Mouse (Mus musculus): ENCODE data around the gene Arfgef3.

Arfgef3 gene

DNA sequence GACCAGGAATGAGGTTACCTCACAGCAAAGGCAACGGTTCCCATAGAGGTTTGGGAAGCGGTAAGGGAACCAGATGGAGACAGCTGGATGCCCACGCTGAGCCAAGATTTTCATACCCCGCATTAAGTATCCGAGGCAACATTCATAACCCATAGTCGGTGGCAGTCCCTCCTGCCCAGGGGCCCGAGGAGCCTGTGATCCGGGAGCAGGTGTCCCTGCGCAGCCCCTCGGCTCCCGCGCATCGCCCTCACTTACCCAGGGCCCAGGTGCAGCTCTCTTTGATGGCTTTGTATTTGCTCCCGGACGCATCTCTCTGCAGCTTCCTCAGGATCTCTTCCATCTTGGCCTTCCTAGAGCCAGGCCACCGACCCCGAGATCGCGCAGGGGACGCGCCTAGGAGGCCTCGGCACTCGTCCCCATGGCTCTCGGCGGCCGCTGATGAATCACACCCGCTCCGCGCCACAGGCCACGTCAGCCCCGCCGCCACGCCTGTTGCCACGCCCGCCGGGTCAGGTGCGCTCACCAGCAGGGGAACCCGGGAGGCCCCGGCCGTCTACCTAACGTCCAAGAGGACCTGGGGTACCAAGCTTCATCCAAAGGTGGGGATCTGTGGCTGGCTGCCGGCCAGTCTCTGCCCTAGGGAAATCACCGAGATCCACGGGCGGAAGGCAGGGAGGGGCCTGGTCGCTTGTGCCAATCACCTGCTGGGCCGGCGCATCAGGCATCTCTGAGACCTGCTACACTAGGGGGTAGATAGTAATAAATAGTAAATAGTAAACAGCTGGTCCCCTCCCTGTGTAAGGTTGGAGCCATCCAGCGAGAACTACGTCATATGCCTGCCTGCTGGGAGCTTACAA, at the start of gene Arfgef3:
Gene Arfgef3, minus strand, starts transcription at position 664 of the 857 bp plus-strand sequence.
- in situ Hi-C loops (cut with MboI, MseI): no loop called here

DNA sequence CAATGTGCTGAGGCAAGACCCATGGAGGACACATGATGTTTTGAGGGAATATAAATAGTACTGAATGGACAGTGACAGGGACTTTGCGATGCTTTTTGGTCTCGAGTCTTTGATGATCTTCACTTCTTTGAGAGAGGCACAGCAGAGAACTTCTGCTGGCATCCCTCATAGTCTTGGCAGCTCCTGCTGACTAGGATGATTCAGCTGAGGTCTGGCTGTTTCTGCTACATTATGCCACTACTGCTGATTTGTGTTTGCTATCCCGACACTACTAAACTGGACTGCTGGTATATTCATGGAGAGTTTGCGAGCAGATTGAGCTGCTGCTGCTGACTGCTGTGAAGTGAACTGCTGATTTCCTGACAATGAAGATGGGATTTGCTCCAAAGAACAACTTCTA, 46.3 kb upstream of the Arfgef3 start:
- in situ Hi-C loops (cut with MboI, MseI): loop anchor here (10.0 kb wide), 1 partner anchor 1755 kb away; no protein-coding TSS in a partner anchor

DNA sequence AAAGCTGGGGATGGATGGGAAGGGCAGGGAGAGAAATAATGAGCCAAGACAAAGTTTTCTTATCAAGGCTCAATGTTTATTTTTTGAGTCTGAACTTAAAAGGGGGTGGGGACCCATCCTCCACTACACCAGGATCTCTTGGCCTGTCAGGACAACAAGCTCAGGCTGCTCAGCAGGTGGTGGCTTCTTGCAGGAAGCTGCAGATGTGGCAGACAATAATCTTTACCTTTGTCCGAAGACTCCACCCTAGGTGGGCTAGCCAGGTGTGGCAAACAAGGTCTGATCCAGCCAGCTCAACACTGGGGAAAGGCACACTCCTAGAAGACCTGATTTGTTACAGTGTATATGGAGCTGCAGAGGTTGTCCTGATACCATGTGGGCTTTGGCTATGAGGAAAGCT, 44.9 kb upstream of the Arfgef3 start:
- in situ Hi-C loops (cut with MboI, MseI): no loop called here

DNA sequence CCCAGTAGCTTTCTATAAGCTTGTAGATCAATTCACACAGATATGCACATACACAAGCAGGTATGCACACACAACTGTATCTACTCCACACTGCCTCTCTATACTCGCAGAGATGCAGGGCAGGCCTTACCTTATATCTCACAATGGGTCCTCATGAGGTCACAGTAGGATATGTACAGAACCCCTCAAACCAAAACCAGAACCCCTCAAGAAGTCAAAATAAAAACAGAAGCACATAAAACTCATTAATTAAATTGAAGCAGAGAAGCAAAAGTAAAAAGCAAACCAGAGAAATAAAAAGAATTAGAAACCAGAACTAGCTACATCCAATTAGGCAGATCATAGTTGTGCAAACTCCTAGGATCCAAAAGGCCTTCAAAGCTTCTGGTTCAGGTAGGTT, 42.9 kb upstream of the Arfgef3 start, which contains the start of gene Gm4922:
Gene Gm4922, minus strand, starts transcription at position 101 of the 400 bp plus-strand sequence.
- in situ Hi-C loops (cut with MboI, MseI): no loop called here

DNA sequence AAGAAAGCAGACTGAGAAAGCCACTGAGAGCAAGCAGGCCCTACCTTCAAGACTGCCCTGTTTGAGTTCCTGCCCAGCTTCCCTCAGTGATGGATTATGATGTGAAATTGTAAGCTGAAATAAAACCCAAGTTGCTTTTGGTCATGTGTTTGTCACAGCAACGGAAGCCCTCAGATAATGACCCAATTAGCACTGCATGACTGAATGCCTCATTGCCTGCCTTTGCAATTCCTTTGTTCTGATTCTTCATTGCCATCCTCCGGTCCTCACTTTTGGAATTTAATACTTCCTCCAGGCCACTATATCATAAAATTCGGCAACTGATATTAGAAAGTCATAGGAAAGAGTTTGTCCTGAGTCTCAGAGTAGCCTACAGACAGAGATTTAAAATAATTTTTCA, 33.8 kb upstream of the Arfgef3 start:
- in situ Hi-C loops (cut with MboI, MseI): loop anchor here (5.0 kb wide), 1 partner anchor 55 kb away; no protein-coding TSS in a partner anchor

DNA sequence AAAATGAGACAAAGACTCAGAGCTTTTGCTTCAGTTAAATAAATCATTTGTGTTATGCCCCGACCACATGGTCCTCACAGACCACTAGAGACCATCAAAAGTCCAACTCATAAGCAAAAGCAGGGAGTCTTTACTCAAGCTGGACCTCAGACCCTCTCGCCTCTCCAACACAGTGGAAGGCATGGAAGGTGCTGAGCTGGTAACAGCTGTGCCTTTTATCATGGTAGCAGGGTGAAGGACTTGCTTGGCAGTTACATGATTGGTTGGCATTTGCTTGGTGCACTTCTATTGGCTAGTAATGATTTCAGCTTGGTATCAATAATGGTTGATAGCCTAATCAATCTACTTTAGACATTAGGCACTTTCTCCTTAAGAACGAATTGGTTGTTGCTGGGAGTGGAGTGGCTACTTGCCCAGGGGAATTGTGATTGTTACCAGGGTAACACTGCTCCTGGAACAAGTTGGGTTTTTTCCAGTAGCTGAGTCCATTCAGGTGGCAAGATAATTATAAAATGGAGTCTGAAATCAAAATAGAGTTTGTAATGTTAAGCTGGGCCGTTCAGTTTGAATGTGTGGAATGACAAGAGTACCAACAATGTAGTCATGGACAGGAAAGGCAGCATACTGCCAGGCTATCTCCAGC, 28.9 kb upstream of the Arfgef3 start:
- in situ Hi-C loops (cut with MboI, MseI): no loop called here

DNA sequence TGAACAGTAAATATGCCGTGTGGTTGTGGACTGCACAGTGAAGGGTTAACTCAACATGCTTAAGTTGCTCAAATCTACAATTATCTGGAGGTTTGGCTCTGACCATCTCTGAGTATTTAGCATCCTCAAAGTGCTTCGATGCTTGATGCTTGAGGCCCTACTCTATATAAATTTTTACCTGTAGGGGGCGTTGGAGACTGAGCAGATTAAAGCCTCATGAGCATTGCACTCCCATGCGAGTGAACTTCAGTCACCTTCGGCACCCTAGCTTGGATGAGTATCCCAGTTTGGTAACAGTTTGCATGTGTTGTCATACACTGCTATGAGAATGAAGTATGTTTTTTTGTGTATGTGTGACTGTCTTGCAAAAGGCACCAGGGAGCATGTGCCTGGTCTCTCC, 26.2 kb upstream of the Arfgef3 start:
- in situ Hi-C loops (cut with MboI, MseI): loop anchor here (10.0 kb wide), 1 partner anchor 245 kb away; the partner anchor contains the start of gene Tnfaip3

DNA sequence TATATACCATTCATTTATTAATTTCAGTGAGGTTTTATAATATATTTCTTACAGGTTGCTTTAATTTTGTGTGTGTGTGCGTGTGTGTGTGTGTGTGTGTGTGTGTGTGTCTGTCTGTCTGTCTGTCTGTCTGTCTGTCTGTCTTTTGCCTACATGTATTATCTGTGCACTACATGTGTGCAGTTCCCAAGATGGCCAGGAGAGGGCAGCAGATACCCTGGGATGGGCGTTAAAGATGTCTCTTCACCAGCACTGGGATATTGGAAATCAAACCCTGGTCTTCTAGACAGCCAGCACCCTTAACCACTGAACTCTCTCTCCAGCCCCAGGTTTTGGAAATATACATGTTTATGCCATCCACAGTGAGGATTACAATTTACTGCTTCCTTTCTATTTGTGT, 16.5 kb upstream of the Arfgef3 start:
- in situ Hi-C loops (cut with MboI, MseI): loop anchor here (5.0 to 10.0 kb wide), 2 partner anchors 142 to 255 kb away; partner anchors contain the start of gene Tnfaip3

DNA sequence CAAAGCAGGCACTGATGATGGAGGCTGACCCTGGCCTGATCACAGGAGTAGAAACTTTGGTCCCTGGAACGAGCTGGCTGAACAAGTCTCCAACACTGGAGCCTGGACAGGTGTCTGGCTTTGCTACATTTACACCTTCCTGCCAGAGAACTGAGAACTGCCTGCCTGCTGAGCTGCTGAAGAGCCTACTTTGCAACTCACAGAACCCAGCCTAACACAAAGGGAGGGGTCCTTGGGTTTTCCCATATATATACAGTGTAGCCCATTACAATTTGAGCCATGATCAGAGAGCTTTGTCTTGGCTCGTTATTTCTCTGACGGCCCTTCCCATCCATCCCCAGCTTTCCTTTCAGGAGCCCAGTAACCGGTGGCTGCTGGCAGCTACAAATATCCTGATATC, 6.3 kb upstream of the Arfgef3 start:
- in situ Hi-C loops (cut with MboI, MseI): no loop called here

DNA sequence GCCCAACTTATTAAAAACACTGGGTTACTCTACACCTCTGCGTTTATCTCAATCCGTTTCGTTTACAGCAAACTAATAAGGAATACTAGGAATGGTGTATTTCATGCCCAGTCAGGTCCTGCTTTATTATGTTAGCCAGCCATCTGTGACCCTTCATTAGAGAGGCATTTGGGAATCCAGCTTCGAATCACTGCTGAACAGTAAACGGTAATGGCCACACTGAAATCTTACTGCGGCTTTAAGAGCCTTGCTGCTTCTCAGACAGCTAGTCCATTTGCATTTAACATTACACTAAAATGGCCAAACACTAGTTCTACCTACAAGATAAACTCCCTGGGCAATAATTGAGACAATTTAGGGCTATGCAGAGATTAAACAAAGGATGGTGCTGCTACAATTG, 1.7 kb downstream of the Arfgef3 start:
- in situ Hi-C loops (cut with MboI, MseI): no loop called here

DNA sequence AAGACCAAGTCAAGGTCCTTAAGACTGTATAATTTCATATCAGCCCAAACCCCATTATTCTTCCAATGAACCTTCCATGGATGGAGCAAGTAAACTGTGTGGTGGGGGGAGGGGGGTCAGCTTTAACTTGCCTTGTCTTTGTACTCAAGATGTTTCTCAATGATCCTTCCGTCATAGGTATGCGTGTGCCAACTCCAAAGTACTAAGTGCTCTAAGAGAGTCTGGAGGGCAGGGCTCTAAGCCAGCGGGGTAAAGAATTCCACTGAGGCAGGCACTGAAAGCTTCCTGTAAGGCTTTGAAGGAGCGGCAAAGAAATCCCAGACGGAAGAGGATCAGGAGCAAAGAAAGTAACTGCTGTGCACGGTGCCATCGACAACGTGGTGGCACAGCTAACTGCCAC, 2.7 kb downstream of the Arfgef3 start:
- in situ Hi-C loops (cut with MboI, MseI): no loop called here

DNA sequence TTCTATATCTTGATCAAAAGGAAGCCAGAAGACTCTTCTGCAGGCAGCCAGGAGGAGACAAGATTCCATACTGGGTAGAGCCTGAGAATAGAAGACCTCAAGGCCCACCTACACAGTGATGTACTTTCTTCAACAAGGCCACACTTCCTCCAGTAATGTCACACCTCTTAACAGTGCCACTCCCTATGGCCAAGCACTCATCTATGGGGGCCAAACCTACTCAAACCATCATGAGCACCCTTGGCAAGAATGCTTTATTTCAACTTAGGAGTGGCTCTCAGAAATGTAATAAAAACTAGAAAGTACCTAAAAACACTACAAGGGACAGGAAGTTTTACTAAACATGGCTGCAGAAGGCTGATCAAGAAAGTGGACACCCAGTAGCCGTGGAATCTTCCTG, 15.2 kb downstream of the Arfgef3 start:
- in situ Hi-C loops (cut with MboI, MseI): no loop called here

DNA sequence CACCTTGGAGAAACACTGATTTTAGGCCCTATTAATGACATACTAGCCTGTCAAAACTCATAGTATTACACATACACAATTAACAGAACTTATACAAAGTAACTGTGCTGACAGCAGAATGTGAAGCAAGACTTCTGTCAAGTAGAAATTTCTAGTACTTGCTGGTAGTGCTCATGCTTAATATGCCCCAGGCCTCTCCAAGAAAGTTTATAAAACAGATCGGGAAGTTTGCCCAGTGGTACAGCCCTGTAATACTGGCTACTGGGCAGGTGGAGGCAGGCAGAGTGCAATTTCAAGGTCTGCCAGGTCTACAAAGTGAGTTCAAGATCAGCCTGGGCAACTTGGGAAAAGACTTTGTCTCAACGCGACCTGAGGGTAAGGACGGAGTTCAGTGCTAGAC, 32.3 kb downstream of the Arfgef3 start:
- in situ Hi-C loops (cut with MboI, MseI): no loop called here

DNA sequence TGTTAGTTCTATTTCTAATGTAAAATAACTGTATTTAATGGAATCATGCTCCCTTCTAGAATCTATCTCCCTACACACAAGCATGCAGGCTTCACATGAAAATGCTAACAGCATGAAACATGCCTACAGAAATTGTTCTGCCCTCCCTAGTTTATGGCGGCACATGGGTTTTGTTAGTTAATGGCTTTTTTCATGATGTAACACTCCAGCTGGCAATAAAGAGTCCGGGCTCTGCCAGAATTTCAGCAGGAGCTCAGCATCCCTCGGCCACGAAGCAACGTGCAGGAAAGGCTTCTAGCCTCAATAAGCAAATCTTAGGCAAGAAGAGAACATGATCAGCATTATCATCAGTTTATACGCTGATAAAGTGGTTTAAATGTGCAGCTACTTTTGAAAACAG, 32.8 kb downstream of the Arfgef3 start:
- in situ Hi-C loops (cut with MboI, MseI): no loop called here

DNA sequence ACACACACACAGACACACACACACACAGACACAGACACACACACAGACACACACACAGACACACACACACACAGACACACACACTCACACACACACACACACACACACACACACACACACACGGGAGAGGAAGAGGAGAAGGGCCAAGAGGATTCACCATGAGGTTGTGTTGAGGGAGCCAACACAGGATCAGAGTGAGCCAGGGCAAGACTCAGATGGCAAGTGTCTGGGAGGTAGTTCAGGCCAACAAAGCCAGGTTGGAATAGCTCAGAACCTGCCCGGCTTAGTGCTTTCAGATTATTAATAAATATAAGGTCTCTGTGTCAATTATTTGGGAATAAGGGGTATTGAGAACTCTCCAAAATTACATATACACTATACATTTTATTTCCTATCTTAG, 33.9 kb downstream of the Arfgef3 start:
- in situ Hi-C loops (cut with MboI, MseI): no loop called here

DNA sequence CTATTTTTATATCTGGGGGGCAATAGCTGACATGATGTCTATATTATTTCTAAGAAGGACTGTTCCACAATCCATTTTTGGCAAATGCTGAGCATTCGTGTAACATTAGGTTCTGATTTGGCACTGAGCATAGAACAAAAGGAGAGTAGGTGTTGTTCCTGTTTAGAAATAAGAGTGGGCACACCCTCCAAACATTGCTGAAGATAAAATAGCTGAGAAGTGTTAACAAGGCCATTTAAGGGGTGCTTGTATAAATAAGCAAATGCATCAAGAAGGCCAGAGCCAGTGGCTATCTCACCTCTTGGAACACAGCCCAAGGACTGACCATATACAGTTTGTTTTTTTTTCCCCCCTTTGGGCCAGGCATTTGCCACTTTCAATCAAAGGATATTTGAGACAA, 35.1 kb downstream of the Arfgef3 start:
- in situ Hi-C loops (cut with MboI, MseI): no loop called here

DNA sequence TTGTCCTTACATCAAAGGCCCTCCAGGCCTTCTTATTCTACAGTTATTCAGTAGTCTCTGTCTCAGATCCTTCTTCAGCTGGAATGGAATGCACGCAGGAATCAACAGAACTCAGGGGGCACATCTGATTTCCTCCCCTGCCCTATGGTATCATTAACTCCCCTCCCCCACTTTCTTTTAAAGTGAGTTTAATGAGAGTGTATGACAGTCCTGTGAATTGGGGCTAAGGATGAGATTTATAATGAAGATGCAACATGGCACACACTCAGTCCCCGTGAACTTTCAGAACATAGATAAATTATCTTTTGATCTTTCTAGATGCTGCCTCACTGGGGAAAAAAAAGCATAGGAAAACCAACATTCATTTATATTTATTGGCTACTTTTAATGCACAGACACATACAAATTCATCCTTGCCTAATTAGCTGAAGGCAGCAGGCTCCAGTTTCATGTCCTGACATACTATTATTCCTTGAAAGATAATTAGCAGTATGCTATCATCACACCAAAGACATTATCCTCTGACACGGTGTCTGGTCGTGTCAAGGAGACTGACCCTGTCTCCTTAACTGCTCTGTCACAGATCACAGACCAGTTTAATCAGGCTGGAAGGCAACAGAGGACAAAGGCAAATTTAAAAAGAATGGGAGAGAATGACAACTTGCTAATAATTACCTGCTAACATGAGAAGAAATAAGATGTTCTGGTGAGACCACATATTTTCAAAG, 39.2 kb downstream of the Arfgef3 start:
- in situ Hi-C loops (cut with MboI, MseI): no loop called here

DNA sequence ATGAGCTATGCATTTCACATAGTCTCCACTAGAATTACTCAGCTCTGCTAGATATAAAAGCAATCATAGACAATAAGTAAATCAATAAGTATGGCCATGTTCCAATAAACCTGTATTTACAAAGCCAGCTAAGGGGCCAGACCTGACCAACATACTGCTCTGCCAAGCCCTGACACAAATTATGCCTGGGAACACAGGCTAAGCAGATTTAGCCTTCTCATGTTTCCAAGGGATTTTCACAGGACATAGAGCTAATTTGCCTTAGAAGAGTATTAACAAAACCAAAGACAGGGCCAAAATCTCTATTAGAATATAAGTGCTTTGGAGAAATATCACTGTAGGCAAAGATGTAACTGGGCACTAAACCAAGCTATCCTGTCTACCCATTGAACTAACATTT, 42.2 kb downstream of the Arfgef3 start:
- in situ Hi-C loops (cut with MboI, MseI): no loop called here

DNA sequence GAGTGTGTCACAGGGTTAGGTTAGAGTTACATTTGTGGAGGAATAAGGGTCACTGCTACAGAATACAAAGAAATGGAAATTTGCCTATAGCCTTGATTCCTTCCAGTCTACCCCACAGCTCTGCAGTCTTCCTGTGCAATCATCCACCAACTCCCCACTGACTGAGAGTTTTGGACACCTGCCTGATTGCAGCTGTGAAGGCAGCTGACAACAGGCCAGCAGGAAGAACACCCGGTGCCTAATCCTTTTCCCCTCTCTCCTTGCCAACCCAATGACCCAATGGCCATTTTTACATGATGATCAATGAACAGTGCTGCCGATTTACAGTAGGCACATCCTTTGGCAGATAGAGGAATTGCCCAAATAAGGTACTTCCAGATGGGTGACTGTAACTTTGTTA, 43.6 kb downstream of the Arfgef3 start:
- in situ Hi-C loops (cut with MboI, MseI): no loop called here

DNA sequence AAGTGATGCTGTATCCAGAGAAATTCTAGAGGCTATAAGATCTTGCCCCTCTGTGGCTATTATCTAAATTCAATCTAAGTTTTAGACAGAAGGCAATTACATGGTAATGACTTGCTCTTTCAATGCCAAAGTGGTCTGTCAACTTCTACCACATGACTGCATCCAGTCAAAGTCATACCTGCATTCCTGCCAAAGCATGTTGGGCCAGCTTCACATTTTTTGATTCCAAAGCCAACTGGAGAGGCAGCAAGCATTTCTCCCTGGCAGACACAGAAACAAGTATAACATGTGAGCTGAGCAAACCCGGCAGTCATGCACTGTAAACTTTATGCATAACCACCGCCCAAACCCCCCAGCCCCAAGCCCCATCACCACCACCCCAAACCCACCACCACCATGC, 44.6 kb downstream of the Arfgef3 start:
- in situ Hi-C loops (cut with MboI, MseI): no loop called here

DNA sequence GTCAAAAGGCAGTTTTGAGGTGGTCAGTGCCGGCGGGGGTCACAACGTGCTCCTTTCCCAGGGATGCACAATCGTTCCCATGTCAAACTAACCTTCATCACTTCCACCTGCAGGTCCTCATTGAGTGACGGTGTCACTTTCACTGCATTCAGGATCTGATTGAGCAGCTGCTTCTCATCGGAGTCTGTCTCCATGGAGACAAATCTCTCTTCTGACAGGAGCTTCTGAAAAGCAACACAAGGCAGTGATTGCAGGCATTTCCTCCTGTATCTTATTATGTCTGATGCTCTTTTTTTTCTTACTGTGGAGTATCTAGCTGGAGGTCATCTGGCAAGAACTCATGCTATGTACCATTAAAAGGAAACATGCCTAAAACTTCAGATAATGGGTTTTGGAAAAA, 47.3 kb downstream of the Arfgef3 start:
- in situ Hi-C loops (cut with MboI, MseI): no loop called here

DNA sequence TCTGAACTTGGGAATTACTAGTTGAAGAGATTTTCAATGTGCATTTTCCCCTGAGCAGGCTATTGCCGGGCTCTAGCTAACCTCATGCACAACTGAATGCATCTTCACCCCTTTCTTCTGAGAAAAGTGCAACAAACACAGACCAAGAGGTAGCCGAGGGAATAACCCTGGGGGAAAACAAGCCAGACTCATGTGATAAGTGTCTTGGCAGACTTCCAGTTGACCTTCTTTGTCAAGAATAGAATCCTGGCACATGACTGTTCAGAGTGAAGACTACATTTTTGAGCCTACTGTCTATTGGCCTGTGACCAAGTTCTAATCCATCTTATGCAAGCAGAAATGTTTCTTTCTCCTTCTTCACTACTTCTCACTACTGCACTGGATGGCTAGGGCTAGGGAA, 55.5 kb downstream of the Arfgef3 start:
- in situ Hi-C loops (cut with MboI, MseI): no loop called here
